Mouse (Mus musculus) midbrain, embryonic 16.5 days (tissue): ENCODE results near the gene Wasf1. TPM values are rescaled to one million over a fixed set of nuclear protein-coding genes. Genes with fewer than 3 reads are reported as not detected.

ENCODE experiments used
- ATAC-seq: fragments of 200-750 bp; cut with Nextera tagmentation; 2 replicates; pipeline ENCODE4 v1.8.0; 2017; ENCODE audit warnings: moderate TSS enrichment
- H3K27ac ChIP-seq: fragments of 300-500 bp; sonication (generic); 2 replicates; pipeline ENCODE4 v1.5.1; 2014; ENCODE audit warnings: mild to moderate bottlenecking, low read length, mixed read lengths
- H3K27me3 ChIP-seq: fragments of 300-500 bp; sonication (generic); 2 replicates; pipeline ENCODE4 v1.6.1; 2014; ENCODE audit warnings: low read depth, low read length, mixed read lengths; ENCODE audit not compliant: control insufficient read depth, insufficient read depth
- H3K36me3 ChIP-seq: fragments of 300-500 bp; sonication (generic); 2 replicates; pipeline ENCODE4 v1.6.1; 2014; ENCODE audit warnings: mild to moderate bottlenecking, low read length, moderate library complexity, mixed read lengths; ENCODE audit not compliant: control insufficient read depth, insufficient read depth
- H3K4me1 ChIP-seq: fragments of 300-500 bp; sonication (generic); 2 replicates; pipeline ENCODE4 v1.6.1; 2014; ENCODE audit warnings: mild to moderate bottlenecking, low read length, mixed read lengths; ENCODE audit not compliant: control insufficient read depth, insufficient read depth
- H3K4me2 ChIP-seq: fragments of 300-500 bp; sonication (generic); 2 replicates; pipeline ENCODE4 v1.6.1; 2014; ENCODE audit warnings: mild to moderate bottlenecking, low read length, mixed read lengths
- H3K4me3 ChIP-seq: fragments of 300-500 bp; sonication (generic); 2 replicates; pipeline ENCODE4 v1.5.1; 2014; ENCODE audit warnings: low read depth, mild to moderate bottlenecking, low read length, moderate library complexity, mixed read lengths
- H3K9ac ChIP-seq: fragments of 300-500 bp; sonication (generic); 2 replicates; pipeline ENCODE4 v1.6.1; 2014; ENCODE audit warnings: low read depth, low read length, mixed read lengths
- H3K9me3 ChIP-seq: fragments of 300-500 bp; sonication (generic); replicated peaks from 2 replicates; pipeline ENCODE4 v1.6.1; 2014; ENCODE audit warnings: mild to moderate bottlenecking, low read length, mixed read lengths; ENCODE audit not compliant: control insufficient read depth, poor library complexity, severe bottlenecking
- WGBS: fragments of 180-500 bp; shearing (Covaris S2); extraction: QIAGEN DNeasy Blood & Tissue Kit; methylation state at CpG from one replicate; pipeline ENCODE4 v1.1.7; 2014; 5-methylcytosine and 5-hydroxymethylcytosine counted together
- polyA plus RNA-seq: library from polyadenylated mRNA; unstranded; fragments of >200 nt; fragmentation: Nextera tagmentation; extraction: Ambion mirVana; gene quantifications from 2 replicates; pipeline ENCODE4 v1.2.1, GENCODE M21; 2015

Wasf1 gene
- polyA plus RNA-seq, 1 experiment from 2014 or later: 136 TPM

DNA sequence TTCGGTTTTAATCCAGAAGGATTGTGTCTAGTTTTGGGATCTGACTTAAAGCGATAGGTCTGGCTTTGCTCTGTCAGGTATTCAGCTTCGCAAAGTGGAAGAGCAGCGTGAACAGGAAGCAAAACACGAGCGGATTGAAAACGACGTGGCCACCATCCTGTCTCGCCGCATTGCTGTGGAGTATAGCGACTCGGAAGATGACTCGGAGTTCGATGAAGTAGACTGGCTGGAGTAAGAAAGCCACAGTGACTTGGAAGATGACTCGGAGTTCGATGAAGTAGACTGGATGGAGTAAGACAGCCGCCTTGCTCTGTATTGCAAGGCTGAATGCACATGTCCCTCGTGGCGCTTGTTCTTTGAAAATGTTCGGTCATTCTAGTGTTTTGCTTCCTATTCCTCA lies 54.3 kb downstream of the Wasf1 start:
- no peaks in the 10 kb centered on the region for H3K27me3 ChIP-seq
- no peak for ATAC-seq
- 95% methylated on average over 20 of the region's 20 CpGs for WGBS
- no peaks in the 10 kb centered on the region for H3K9me3 ChIP-seq
- H3K36me3 ChIP-seq: peaks cover 42% of the 10 kb centered on the region
- H3K27ac ChIP-seq: no peak overlapping the region
- H3K4me2 ChIP-seq: no peak overlapping the region
- H3K4me3 ChIP-seq: no peak overlapping the region
- H3K4me1 ChIP-seq: peaks cover under 1% of the 10 kb centered on the region; the same call in 1 of the 2 replicates
- no peak overlapping the region for H3K9ac ChIP-seq

DNA sequence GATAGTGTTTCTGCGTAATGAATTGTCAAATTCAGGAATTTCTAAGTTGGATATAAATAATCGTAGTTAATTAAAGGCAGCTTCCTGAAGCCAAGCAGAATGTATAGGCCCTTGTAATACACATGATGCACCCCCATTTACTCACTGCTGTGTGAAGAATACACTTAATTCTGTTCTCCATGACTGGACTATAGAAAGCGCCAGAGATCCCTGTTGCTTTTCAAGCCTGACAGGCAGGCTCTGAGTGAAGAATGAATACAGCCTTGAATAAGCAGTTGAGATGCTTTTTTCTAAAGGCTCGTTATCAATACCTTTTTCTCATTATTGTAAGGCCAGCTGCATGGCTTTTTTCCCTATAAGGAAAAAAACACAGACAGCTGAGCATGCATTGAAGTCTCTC lies 59.4 kb downstream of the Wasf1 start:
- Histone ChIP-seq H3K9me3 (no peaks in the 10 kb centered on the region), H3K27ac (0 out of 2 replicates have a peak overlapping the region, but pooled peaks have one; percentile 22), H3K27me3 (no peaks in the 10 kb centered on the region), H3K4me1 (peaks cover 4% of the 10 kb centered on the region; the same call in 1 of the 2 replicates), H3K9ac (no peak overlapping the region), H3K4me3 (no peak overlapping the region), H3K4me2 (no peak overlapping the region), H3K36me3 (peaks cover 18% of the 10 kb centered on the region)
- WGBS: 30% methylated on average over 4 of the region's 4 CpGs
- no peak for ATAC-seq

DNA sequence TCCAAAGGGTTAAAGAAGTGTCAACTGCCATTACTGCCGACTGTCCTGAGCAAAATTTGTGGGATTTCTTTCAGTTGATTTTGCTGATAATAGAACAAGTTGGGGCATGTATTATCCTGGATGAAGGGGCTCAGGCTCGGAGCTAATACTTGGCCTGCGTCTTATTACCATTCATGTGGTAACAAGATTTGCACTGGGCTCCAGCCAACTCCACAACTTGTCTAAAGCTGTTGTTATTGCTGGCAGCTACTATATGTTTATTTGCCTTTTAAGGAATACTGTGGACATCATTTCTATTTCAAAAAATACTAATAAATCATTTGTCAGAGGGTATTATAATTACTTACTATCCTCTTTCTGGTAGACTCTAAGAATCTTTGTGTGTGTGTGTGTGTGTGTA lies 66.9 kb downstream of the Wasf1 start:
- Histone ChIP-seq H3K36me3 (no peaks in the 10 kb centered on the region), H3K27me3 (no peaks in the 10 kb centered on the region), H3K4me2 (no peak overlapping the region), H3K4me3 (no peak overlapping the region), H3K4me1 (no peaks in the 10 kb centered on the region), H3K27ac (no peak overlapping the region), H3K9ac (no peak overlapping the region), H3K9me3 (no peaks in the 10 kb centered on the region)
- 54% methylated on average over 3 of the region's 3 CpGs for WGBS
- ATAC-seq: no peak

DNA sequence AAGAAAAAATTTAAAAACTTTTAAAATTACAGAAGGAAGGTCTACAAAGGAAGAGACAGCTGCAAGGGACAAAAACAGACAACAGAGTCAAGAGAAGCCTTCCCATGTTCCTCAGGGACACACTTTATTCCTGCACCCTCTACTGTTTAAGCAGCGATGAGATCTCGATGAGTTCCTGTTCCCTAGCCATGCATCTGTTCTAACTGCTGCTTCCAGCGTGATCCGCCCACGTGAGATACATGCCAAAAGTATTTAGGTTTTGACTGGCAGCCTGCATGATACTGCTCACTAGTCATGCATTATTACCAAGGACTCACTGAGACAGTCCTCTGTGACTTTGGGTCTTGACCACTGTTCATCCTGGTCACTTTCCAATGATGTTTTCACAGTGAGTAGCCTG lies 72.9 kb downstream of the Wasf1 start:
- no peak overlapping the region for H3K27ac ChIP-seq
- no peaks in the 10 kb centered on the region for H3K9me3 ChIP-seq
- H3K4me2 ChIP-seq: no peak overlapping the region
- no peaks in the 10 kb centered on the region for H3K27me3 ChIP-seq
- WGBS: 88% methylated on average over 5 of the region's 5 CpGs
- no peak for ATAC-seq
- no peaks in the 10 kb centered on the region for H3K4me1 ChIP-seq
- H3K9ac ChIP-seq: no peak overlapping the region
- no peaks in the 10 kb centered on the region for H3K36me3 ChIP-seq
- H3K4me3 ChIP-seq: no peak overlapping the region

DNA sequence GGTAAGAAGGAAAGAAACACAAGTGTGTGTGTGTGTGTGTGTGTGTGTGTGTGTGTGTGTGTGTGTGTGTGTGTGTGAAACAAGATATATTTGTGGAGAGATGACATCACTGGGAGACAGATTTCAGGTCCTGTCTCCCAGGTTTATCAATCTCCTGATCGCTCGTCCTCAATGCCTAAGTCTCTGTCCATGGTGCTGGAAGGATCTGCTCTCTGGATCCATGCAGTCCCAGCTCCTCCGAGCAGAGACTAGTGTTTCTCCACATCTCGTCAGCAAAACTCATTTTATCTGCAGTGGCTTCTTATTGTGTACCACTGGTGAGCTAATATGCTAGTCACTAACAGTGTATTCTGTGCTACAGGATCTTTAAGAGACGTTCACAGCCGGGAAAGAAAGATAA lies 78.1 kb downstream of the Wasf1 start:
- Histone ChIP-seq H3K9me3 (no peaks in the 10 kb centered on the region), H3K4me3 (no peak overlapping the region), H3K27me3 (no peaks in the 10 kb centered on the region), H3K27ac (no peak overlapping the region), H3K4me1 (no peaks in the 10 kb centered on the region; the same call in 1 of the 2 replicates), H3K36me3 (no peaks in the 10 kb centered on the region), H3K4me2 (no peak overlapping the region), H3K9ac (no peak overlapping the region)
- 54% methylated on average over 6 of the region's 6 CpGs for WGBS
- no peak for ATAC-seq

DNA sequence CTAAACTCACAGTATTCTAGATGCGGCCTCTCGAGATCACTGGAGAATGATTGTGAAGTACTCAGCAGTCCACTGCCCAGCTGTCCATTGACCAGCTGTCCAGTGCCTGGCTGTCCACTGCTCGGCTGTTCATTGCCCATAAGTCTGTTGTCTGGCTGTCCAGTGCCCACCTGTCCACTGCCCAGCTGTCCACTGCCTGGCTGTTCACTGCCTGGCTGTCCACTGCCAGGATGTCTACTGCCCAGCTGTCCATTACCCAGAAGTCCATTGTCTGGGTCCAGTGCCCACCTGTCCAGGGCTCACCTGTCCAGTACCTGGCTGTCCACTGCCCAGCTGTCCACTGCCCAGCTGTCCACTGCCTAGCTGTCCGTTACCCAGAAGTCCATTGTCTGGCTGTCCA lies 78.7 kb downstream of the Wasf1 start:
- Histone ChIP-seq H3K27me3 (no peaks in the 10 kb centered on the region), H3K4me1 (no peaks in the 10 kb centered on the region; the same call in 1 of the 2 replicates), H3K36me3 (no peaks in the 10 kb centered on the region), H3K4me3 (no peak overlapping the region), H3K27ac (no peak overlapping the region), H3K9ac (no peak overlapping the region), H3K9me3 (no peaks in the 10 kb centered on the region), H3K4me2 (no peak overlapping the region)
- WGBS: 88% methylated on average over 4 of the region's 4 CpGs
- ATAC-seq: 0 out of 2 replicates have a peak, but pooled peaks have one; percentile 26

DNA sequence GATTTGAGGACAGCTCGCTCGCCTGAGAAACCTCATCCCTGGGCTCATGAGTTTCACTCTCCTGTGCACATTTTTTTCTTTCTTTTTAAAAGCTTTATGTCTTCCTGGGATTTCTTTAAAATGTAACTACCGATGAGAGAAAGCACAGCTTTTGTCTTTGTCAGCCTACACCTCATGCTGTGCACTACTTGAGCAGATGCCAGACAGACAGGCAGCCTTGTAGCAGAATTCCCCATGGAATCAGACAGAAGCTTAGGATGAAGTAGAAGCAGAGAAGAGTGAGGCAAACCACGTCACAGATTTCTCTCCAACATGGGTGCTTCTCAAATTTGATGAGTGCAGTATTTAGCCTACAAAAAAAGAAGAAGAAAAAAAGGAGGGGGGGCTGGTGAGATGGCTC lies 81.3 kb downstream of the Wasf1 start:
- Histone ChIP-seq H3K36me3 (no peaks in the 10 kb centered on the region), H3K4me1 (peaks cover 5% of the 10 kb centered on the region), H3K9me3 (no peaks in the 10 kb centered on the region), H3K4me3 (no peak overlapping the region), H3K9ac (no peak overlapping the region), H3K27ac (no peak overlapping the region), H3K27me3 (no peaks in the 10 kb centered on the region), H3K4me2 (no peak overlapping the region)
- no peak for ATAC-seq
- WGBS: 28% methylated on average over 4 of the region's 4 CpGs

DNA sequence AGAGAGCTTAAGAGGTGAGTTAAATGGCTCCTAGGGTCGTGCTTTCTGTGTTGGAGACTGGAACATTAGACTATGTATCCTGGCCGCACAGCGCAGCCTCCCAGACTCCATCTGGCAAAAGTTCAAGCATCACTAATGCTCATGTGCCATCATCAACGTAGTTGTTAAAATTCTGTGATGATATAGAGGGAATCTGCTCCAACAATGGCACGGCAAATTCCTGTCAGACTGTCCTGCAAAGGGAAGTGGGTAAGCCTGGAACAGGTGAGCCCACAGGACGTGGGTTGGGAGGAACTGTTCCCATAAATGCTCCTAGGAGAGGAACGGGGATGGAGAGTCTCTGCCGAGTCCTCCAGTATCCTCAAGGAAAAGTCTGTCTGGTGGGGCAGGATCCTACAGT lies 85.3 kb downstream of the Wasf1 start:
- H3K36me3 ChIP-seq: no peaks in the 10 kb centered on the region
- H3K9me3 ChIP-seq: no peaks in the 10 kb centered on the region
- no peak overlapping the region for H3K4me3 ChIP-seq
- no peak overlapping the region for H3K4me2 ChIP-seq
- no peak for ATAC-seq
- peaks cover 18% of the 10 kb centered on the region for H3K4me1 ChIP-seq
- 56% methylated on average over 8 of the region's 8 CpGs for WGBS
- H3K27ac ChIP-seq: no peak overlapping the region
- H3K27me3 ChIP-seq: no peaks in the 10 kb centered on the region
- H3K9ac ChIP-seq: no peak overlapping the region

DNA sequence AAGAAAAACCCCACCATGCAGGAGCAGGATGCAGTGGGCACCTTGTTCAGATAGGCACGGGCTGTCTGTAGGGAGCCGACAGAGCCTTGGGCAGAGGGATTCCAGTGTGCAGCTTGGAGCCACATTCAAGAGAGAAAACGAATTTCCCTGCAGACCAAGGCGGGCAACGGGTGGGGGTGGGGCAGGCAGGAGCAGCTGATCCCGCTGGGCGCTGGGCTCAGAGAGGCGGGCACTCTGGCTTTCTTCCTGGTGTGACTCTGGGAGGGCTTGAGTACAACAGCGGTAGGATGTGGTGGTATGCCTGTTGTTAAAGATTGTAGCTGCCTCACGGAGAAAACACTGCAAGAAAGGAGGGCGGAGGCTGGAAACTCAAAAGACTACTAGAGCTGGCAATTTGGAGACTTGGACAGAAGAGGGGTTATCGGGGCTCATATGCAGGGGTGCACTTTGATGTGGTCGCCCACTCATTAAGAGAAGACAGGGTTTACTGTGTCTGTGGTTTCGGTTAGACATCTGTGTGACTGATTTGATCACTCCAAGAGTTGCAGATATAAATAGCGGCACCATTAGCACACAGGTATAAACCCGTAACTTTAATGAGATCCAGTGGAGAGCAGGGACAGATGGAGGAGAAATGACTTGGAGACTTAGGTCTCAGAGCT lies 86.2 kb downstream of the Wasf1 start:
- Histone ChIP-seq H3K36me3 (no peaks in the 10 kb centered on the region), H3K4me1 (peaks cover 18% of the 10 kb centered on the region), H3K27me3 (no peaks in the 10 kb centered on the region), H3K9me3 (no peaks in the 10 kb centered on the region), H3K9ac (peak overlapping the region; percentile 43), H3K4me3 (peak overlapping the region; percentile 34), H3K4me2 (peak overlapping the region; percentile 50), H3K27ac (peak overlapping the region; percentile 14)
- ATAC-seq: peak; percentile 78
- WGBS: 11% methylated on average over 16 of the region's 16 CpGs
